Mouse (Mus musculus): ENCODE data around the gene Btrc. TPM values are rescaled to one million over a fixed set of nuclear protein-coding genes. Genes with fewer than 3 reads are reported as not detected.
"Not testable (repeated sequence)": the region's sequence is repeated elsewhere in the genome, so short reads cannot be mapped to it uniquely, and the experiment has no call there.

The Btrc gene
- polyA plus RNA-seq (2015; fragmentation: Nextera tagmentation; extraction: Ambion mirVana) = 40.6 and 42.1 TPM in 2 replicates

GRCm38 (mm10) chr19:45363384-45363926 lies at the start of gene Btrc:
TSS of gene Btrc (plus strand) at chr19:45363734.
- H3K4me2 ChIP-seq = peak within 1 kb of the TSS; percentile 59
- no peaks in the 10 kb centered on the region for H3K36me3 ChIP-seq
- peak within 1 kb of the TSS; percentile 83 for H3K9ac ChIP-seq
- H3K27me3 ChIP-seq = no peaks in the 10 kb centered on the region
- ATAC-seq (ENCODE audit: insufficient number of reproducible peaks, low FRiP score, low TSS enrichment, low read depth) = peak; percentile 100
- under 1% methylated on average over 41 of the region's 42 CpGs for WGBS
- H3K9me3 ChIP-seq = no peaks in the 10 kb centered on the region
- H3K4me1 ChIP-seq = 0 out of 2 replicates have a peak, but pooled peaks cover 8% of the 10 kb centered on the region
- H3K27ac ChIP-seq = peak within 1 kb of the TSS; percentile 93
- H3K4me3 ChIP-seq = peak within 1 kb of the TSS; percentile 91

GRCm38 (mm10) chr19:45317473-45317882 lies 46.1 kb upstream of the Btrc start:
- Histone ChIP-seq H3K9me3 (no peaks in the 10 kb centered on the region), H3K27me3 (peaks cover 3% of the 10 kb centered on the region; the same call in 1 of the 2 replicates), H3K27ac (no peak overlapping the region), H3K4me2 (peak overlapping the region; percentile 2; the same call in 1 of the 2 replicates), H3K4me1 (peaks cover 6% of the 10 kb centered on the region), H3K9ac (no peak overlapping the region), H3K36me3 (no peaks in the 10 kb centered on the region), H3K4me3 (no peak overlapping the region)
- no peak for ATAC-seq (ENCODE audit: insufficient number of reproducible peaks, low FRiP score, low TSS enrichment, low read depth)
- WGBS = 26% methylated on average over 13 of the region's 13 CpGs

- Histone ChIP-seq H3K4me1 (peaks cover 6% of the 10 kb centered on the region), H3K36me3 (no peaks in the 10 kb centered on the region), H3K27me3 (no peaks in the 10 kb centered on the region), H3K4me2 (no peak overlapping the region), H3K9me3 (no peaks in the 10 kb centered on the region), H3K4me3 (no peak overlapping the region), H3K27ac (no peak overlapping the region), H3K9ac (no peak overlapping the region)
- ATAC-seq (ENCODE audit: insufficient number of reproducible peaks, low FRiP score, low TSS enrichment, low read depth) = no peak
- WGBS = 77% methylated on average over 5 of the region's 5 CpGs
These were observed 42.5 kb upstream of the Btrc start for GRCm38 (mm10) chr19:45321062-45321461.

- WGBS = 60% methylated on average over 3 of the region's 3 CpGs
- ATAC-seq (ENCODE audit: insufficient number of reproducible peaks, low FRiP score, low TSS enrichment, low read depth) = no peak
- Histone ChIP-seq H3K9me3 (no peaks in the 10 kb centered on the region), H3K4me2 (no peak overlapping the region), H3K4me1 (peaks cover 4% of the 10 kb centered on the region; the same call in 1 of the 2 replicates), H3K27me3 (peaks cover 31% of the 10 kb centered on the region), H3K36me3 (no peaks in the 10 kb centered on the region), H3K9ac (no peak overlapping the region), H3K27ac (no peak overlapping the region), H3K4me3 (no peak overlapping the region)
These were observed 34.5 kb upstream of the Btrc start for GRCm38 (mm10) chr19:45329039-45329438.

- WGBS = 14% methylated on average over 24 of the region's 24 CpGs
- no peak for ATAC-seq (ENCODE audit: insufficient number of reproducible peaks, low FRiP score, low TSS enrichment, low read depth)
These were observed 33.7 kb upstream of the Btrc start for GRCm38 (mm10) chr19:45329748-45330298.

GRCm38 (mm10) chr19:45336718-45337117 lies 26.8 kb upstream of the Btrc start:
- H3K9ac ChIP-seq = no peak overlapping the region
- H3K36me3 ChIP-seq = no peaks in the 10 kb centered on the region
- 70% methylated on average over 6 of the region's 6 CpGs for WGBS
- no peaks in the 10 kb centered on the region; the same call in 1 of the 2 replicates for H3K27me3 ChIP-seq
- no peak for ATAC-seq (ENCODE audit: insufficient number of reproducible peaks, low FRiP score, low TSS enrichment, low read depth)
- H3K4me2 ChIP-seq = no peak overlapping the region
- H3K27ac ChIP-seq = no peak overlapping the region
- no peaks in the 10 kb centered on the region for H3K9me3 ChIP-seq
- H3K4me3 ChIP-seq = no peak overlapping the region
- H3K4me1 ChIP-seq = no peaks in the 10 kb centered on the region

More at GRCm38 (mm10) chr19:45329748-45330298, 33.7 kb upstream of the Btrc start:
- H3K4me2 ChIP-seq = no peak overlapping the region
- peaks cover 4% of the 10 kb centered on the region; the same call in 1 of the 2 replicates for H3K4me1 ChIP-seq
- no peak overlapping the region for H3K9ac ChIP-seq
- no peaks in the 10 kb centered on the region for H3K9me3 ChIP-seq
- no peaks in the 10 kb centered on the region for H3K36me3 ChIP-seq
- H3K4me3 ChIP-seq = no peak overlapping the region
- H3K27ac ChIP-seq = no peak overlapping the region
- peaks cover 31% of the 10 kb centered on the region for H3K27me3 ChIP-seq

- H3K27me3 ChIP-seq = no peaks in the 10 kb centered on the region
- no peak overlapping the region for H3K4me3 ChIP-seq
- no peaks in the 10 kb centered on the region for H3K9me3 ChIP-seq
- H3K9ac ChIP-seq = no peak overlapping the region
- no peak for ATAC-seq (ENCODE audit: insufficient number of reproducible peaks, low FRiP score, low TSS enrichment, low read depth)
- H3K4me1 ChIP-seq = no peaks in the 10 kb centered on the region
- H3K4me2 ChIP-seq = no peak overlapping the region
- WGBS = 55% methylated on average over 10 of the region's 10 CpGs
- H3K27ac ChIP-seq = no peak overlapping the region
- no peaks in the 10 kb centered on the region for H3K36me3 ChIP-seq
These were observed 25.4 kb upstream of the Btrc start for GRCm38 (mm10) chr19:45338182-45338581.

GRCm38 (mm10) chr19:45343941-45344340 lies 19.6 kb upstream of the Btrc start:
- no peak for ATAC-seq (ENCODE audit: insufficient number of reproducible peaks, low FRiP score, low TSS enrichment, low read depth)
- H3K4me1 ChIP-seq = no peaks in the 10 kb centered on the region
- no peak overlapping the region for H3K9ac ChIP-seq
- no peaks in the 10 kb centered on the region for H3K36me3 ChIP-seq
- WGBS = 66% methylated on average over 5 of the region's 5 CpGs
- no peak overlapping the region for H3K27ac ChIP-seq
- H3K27me3 ChIP-seq = no peaks in the 10 kb centered on the region
- no peak overlapping the region for H3K4me2 ChIP-seq
- no peak overlapping the region for H3K4me3 ChIP-seq
- no peaks in the 10 kb centered on the region for H3K9me3 ChIP-seq

GRCm38 (mm10) chr19:45348188-45348587 lies 15.3 kb upstream of the Btrc start:
- ATAC-seq (ENCODE audit: insufficient number of reproducible peaks, low FRiP score, low TSS enrichment, low read depth) = no peak
- H3K4me3 ChIP-seq = no peak overlapping the region
- WGBS = 63% methylated on average over 4 of the region's 4 CpGs
- H3K27ac ChIP-seq = no peak overlapping the region
- no peak overlapping the region for H3K9ac ChIP-seq
- no peaks in the 10 kb centered on the region for H3K9me3 ChIP-seq
- no peaks in the 10 kb centered on the region for H3K36me3 ChIP-seq
- no peaks in the 10 kb centered on the region for H3K4me1 ChIP-seq
- H3K27me3 ChIP-seq = no peaks in the 10 kb centered on the region
- no peak overlapping the region for H3K4me2 ChIP-seq

GRCm38 (mm10) chr19:45350456-45350855 lies 13.1 kb upstream of the Btrc start:
- H3K36me3 ChIP-seq = no peaks in the 10 kb centered on the region
- H3K9me3 ChIP-seq = no peaks in the 10 kb centered on the region
- ATAC-seq (ENCODE audit: insufficient number of reproducible peaks, low FRiP score, low TSS enrichment, low read depth) = no peak
- 65% methylated on average over 12 of the region's 12 CpGs for WGBS
- H3K27ac ChIP-seq = no peak overlapping the region
- no peak overlapping the region for H3K4me2 ChIP-seq
- H3K4me1 ChIP-seq = no peaks in the 10 kb centered on the region
- no peak overlapping the region for H3K9ac ChIP-seq
- H3K27me3 ChIP-seq = no peaks in the 10 kb centered on the region
- no peak overlapping the region for H3K4me3 ChIP-seq

- ATAC-seq (ENCODE audit: insufficient number of reproducible peaks, low FRiP score, low TSS enrichment, low read depth); H3K4me1 ChIP-seq; H3K4me2 ChIP-seq; H3K36me3 ChIP-seq; H3K9me3 ChIP-seq; H3K9ac ChIP-seq; H3K27me3 ChIP-seq; H3K27ac ChIP-seq; H3K4me3 ChIP-seq: not testable (repeated sequence)
- WGBS = 83% methylated on average over 7 of the region's 7 CpGs
These were observed 10.8 kb upstream of the Btrc start for GRCm38 (mm10) chr19:45352706-45353105.

GRCm38 (mm10) chr19:45355678-45356077 lies 7.9 kb upstream of the Btrc start:
- Histone ChIP-seq H3K4me3 (no peak overlapping the region), H3K4me1 (no peaks in the 10 kb centered on the region), H3K9me3 (no peaks in the 10 kb centered on the region), H3K36me3 (no peaks in the 10 kb centered on the region), H3K27ac (no peak overlapping the region), H3K27me3 (no peaks in the 10 kb centered on the region), H3K4me2 (no peak overlapping the region), H3K9ac (no peak overlapping the region)
- WGBS = 69% methylated on average over 6 of the region's 6 CpGs
- ATAC-seq (ENCODE audit: insufficient number of reproducible peaks, low FRiP score, low TSS enrichment, low read depth) = no peak

Measured in limb, embryonic 15.5 days (tissue).